Mouse (Mus musculus): Measurements from ENCODE around the gene Zmat5. TPM values are rescaled to one million over a fixed set of nuclear protein-coding genes. Genes with fewer than 3 reads are reported as not detected.
A peak's percentile ranks its signal among the peaks of the same experiment; 100 is the strongest.

Gene Zmat5
- total RNA-seq, 2 experiments from 2014 or later, result 21.0 to 22.6 TPM

GRCm38 (mm10) chr11:4764476-4764875 is 60.0 kb downstream of the Zmat5 start:
- DNase-seq, result no peak
- intact Hi-C loops (cut with DNase I), result no loop called here

- intact Hi-C loops (cut with DNase I), result no loop called here
- DNase-seq, result no peak
Observed at GRCm38 (mm10) chr11:4768399-4768798, 63.9 kb downstream of the Zmat5 start.

DNA sequence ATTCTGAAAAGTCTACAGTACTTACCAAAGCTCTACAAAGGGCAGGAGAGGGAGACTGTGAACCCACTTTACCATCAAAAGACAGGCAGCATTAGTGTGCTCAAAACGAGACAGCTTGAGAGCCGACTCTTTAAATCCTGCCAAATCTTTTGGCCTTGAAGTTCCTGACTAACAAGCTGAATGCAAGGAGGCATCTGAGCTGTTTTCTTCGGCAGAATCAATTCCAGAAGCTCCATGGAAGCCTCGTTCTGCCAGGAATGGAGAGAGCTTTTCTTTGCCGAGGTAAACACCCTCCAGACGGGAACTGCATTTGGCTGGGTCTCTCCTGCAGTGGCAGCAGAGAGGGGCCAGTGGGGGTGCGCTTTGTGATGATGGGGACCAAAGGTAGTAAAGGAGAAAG is 64.8 kb downstream of the Zmat5 start:
- DNase-seq, result no peak
- intact Hi-C loops (cut with DNase I), result no loop called here

- intact Hi-C loops (cut with DNase I), result loop anchor here (5.0 kb wide), 1 partner anchor 333 kb away; no protein-coding TSS in a partner anchor
- no peak for DNase-seq
Observed at GRCm38 (mm10) chr11:4769881-4770280, 65.4 kb downstream of the Zmat5 start.

DNA sequence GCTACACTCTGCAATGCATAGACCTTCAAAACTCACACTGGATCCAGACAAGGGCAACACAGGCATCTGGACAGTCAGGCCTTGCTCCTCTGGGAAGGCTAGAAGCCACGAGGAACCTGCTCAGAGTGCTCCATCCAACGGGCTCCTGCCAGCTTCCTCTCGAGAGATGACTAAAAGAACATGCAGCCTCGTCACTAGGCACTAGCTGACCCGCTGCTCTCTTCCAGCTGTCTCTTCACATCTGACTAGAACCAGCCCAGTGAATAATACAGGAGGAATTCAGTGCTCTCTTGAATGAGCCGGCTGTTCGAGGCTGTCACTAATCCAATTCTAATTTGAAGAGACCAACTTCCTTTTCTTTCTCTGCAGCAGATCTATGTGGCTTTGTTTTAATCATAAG is 67.3 kb downstream of the Zmat5 start:
- DNase-seq, result no peak
- intact Hi-C loops (cut with DNase I), result loop anchor here (5.0 kb wide), 1 partner anchor 334 kb away; no protein-coding TSS in a partner anchor

DNA sequence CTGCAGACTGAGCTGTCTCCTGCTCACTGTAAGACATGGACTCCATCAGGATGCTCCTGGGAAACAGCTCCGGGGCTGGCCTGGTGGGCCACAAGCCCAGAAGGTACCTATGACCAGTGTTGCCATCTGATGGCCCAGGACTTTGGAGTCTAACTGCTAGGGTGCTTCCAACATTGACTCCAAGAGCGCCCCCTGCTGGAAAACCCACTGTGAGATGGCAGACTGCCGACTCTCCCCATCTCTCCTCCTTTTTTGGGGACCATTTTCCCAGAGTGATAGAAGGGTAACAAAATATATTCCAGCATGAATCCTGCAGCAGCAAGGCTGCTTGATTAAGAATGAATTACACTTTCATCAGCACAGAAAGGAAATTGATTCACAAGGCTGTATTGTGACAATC is 68.4 kb downstream of the Zmat5 start:
- DNase-seq, result peak; percentile 57 to 66
- intact Hi-C loops (cut with DNase I), result loop anchor here (5.0 kb wide), 1 partner anchor 336 kb away; no protein-coding TSS in a partner anchor

DNA sequence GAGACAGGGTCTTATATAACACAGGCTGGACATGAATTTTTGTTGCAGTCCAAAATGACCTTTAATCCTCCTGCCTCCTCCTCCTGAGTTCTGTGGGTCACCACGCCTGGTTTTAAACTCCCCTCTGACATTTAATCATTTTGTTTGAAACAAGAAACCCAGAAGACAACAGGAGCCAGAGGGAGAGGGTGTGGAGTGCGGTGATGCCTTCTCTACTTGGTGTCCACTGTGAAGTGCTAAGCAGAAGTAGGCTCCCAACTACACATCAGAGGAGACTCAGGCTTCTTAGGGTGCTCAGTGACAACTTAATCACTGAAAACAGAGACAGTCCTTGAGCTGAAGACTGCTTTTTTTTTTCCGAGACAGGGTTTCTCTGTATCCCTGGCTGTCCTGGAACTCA is 76.4 kb downstream of the Zmat5 start:
- intact Hi-C loops (cut with DNase I), result no loop called here
- no peak for DNase-seq

- intact Hi-C loops (cut with DNase I), result no loop called here
- DNase-seq, result no peak
Observed at GRCm38 (mm10) chr11:4783116-4783515, 78.6 kb downstream of the Zmat5 start.

GRCm38 (mm10) chr11:4784629-4785142 is 80.2 kb downstream of the Zmat5 start:
- intact Hi-C loops (cut with DNase I), result no loop called here
- no peak for DNase-seq

Other genes starting within 250 kb of the Zmat5 start
- 10 to 100 TPM; 48.7 to 50.7 TPM for gene Mtmr3, start 109.8 kb upstream of the Zmat5 start, total RNA-seq (2021)
- gene Gm11032, start 84.6 kb upstream of the Zmat5 start, total RNA-seq (2021), result not detected
- gene Ascc2, start 66.9 kb upstream of the Zmat5 start, total RNA-seq (2021), result 10 to 100 TPM; 14.1 to 14.9 TPM
- 1,000 to 10,000 TPM; 1,424 to 1,479 TPM for gene Uqcr10, start 336 bp upstream of the Zmat5 start, total RNA-seq (2021)
- gene Cabp7, start 42.1 kb downstream of the Zmat5 start, total RNA-seq (2021), result not detected
- 10 to 100 TPM; 82.9 to 84.2 TPM for gene Nf2, start 144.9 kb downstream of the Zmat5 start, total RNA-seq (2021)
- 1 to 10 TPM; 2.1 to 2.2 TPM for gene Nipsnap1, start 169.3 kb downstream of the Zmat5 start, total RNA-seq (2021)
- gene Thoc5, start 190.6 kb downstream of the Zmat5 start, total RNA-seq (2021), result 10 to 100 TPM; 16.7 to 17.3 TPM
- gene Nefh, start 243.4 kb downstream of the Zmat5 start, total RNA-seq (2021), result under 1 TPM in 1 of 2 experiments, not detected in 1; 0.05 TPM

Data from heart, postnatal 14 days (tissue).